ENCODE assay signal across 22 mouse cellular contexts in genomic region chr9:75883481-75884190, GRCm38 (mm10).
DNase-seq lines count a peak whose midpoint lies in the region; ATAC-seq and TF ChIP-seq lines count a peak whose summit lies in the region.
"Had no signal": no experiment of that assay in that cellular context is flagged by ENCODE, and none has a peak within 500 bp of the region (broad histone marks: within the 10 kb centered on the region; RNA-seq: fewer than 3 reads in every experiment).

No protein-coding gene starts in this region.

- no peak for TF ChIP-seq CTCF in hindbrain, postnatal 0 days (IDR thresholded peaks at IDR 0.05; ENCODE audit: low read depth)

- no peak overlapping the region for H3K4me3 ChIP-seq in hindbrain, postnatal 0 days (ENCODE audit: low read length)
- no peak overlapping the region for H3K4me3 ChIP-seq in hindbrain, embryonic 12.5 days
- H3K4me3 ChIP-seq: embryonic facial prominence, embryonic 12.5 days; forebrain, embryonic 12.5 days; heart, adult 2 months; heart, embryonic 15.5 days had no signal

- 89% methylated on average over 4 of the region's 4 CpGs for WGBS in hindbrain, postnatal 0 days
- 90% methylated on average over 4 of the region's 4 CpGs for WGBS in hindbrain, embryonic 12.5 days

- ATAC-seq in hindbrain, postnatal 0 days, result peak; percentile 38; the same call in 1 of the 2 replicates
- ATAC-seq in hindbrain, embryonic 12.5 days (ENCODE audit: low FRiP score), result no peak
- no peak for ATAC-seq in inflammation-experienced regulatory T-cells, adult 6 months
- ATAC-seq: CD4-positive, CD25-positive, alpha-beta regulatory T cell, adult 4 months; forebrain, embryonic 16.5 days had no signal

- no peaks in the 10 kb centered on the region for H3K9me3 ChIP-seq in hindbrain, postnatal 0 days (ENCODE audit: low read length)
- H3K9me3 ChIP-seq in hindbrain, embryonic 12.5 days (replicated peaks), result no peaks in the 10 kb centered on the region
- H3K9me3 ChIP-seq: embryonic facial prominence, embryonic 12.5 days; forebrain, embryonic 12.5 days; G1E; heart, embryonic 15.5 days had no signal

- no peak overlapping the region for H3K27ac ChIP-seq in hindbrain, postnatal 0 days
- H3K27ac ChIP-seq in hindbrain, embryonic 12.5 days, result no peak overlapping the region
- H3K27ac ChIP-seq: embryonic facial prominence, embryonic 12.5 days; forebrain, embryonic 12.5 days; heart, adult 2 months; heart, embryonic 15.5 days; hindbrain, embryonic 14.5 days had no signal

- DNase-seq in hindbrain, postnatal 0 days (ENCODE audit: low spot score), result no peak
- DNase-seq in cerebellum, adult 18-20 months, result peak; percentile 21 to 29
- peak; percentile 52 for DNase-seq in cerebellum, adult 9-11 months
- peak; percentile 44 to 47 for DNase-seq in cerebellum, postnatal 36 days
- DNase-seq in adipocyte (ENCODE audit: low spot score), result no peak
- no peak for DNase-seq in layer of hippocampus, postnatal 25 days (ENCODE audit: extremely low spot score in 1 of 2, low spot score in 1 of 2)
- DNase-seq: adrenal gland, postnatal 10 days; B cell, adult 2 months; gastrocnemius, postnatal 10 days; heart, adult 2 months; heart, postnatal 14 days; kidney, adult 11 months had no signal

- no peak overlapping the region for H3K4me2 ChIP-seq in hindbrain, postnatal 0 days (ENCODE audit: low read depth, low read length)
- no peak overlapping the region for H3K4me2 ChIP-seq in hindbrain, embryonic 12.5 days (replicated peaks)
- H3K4me2 ChIP-seq: embryonic facial prominence, embryonic 12.5 days; forebrain, embryonic 12.5 days; heart, embryonic 11.5 days; heart, embryonic 15.5 days; hindbrain, embryonic 14.5 days had no signal

- no peaks in the 10 kb centered on the region for H3K36me3 ChIP-seq in hindbrain, postnatal 0 days (ENCODE audit: insufficient read depth, low read length)
- no peaks in the 10 kb centered on the region for H3K36me3 ChIP-seq in hindbrain, embryonic 12.5 days
- H3K36me3 ChIP-seq: embryonic facial prominence, embryonic 12.5 days; forebrain, embryonic 12.5 days; G1E; heart, embryonic 15.5 days had no signal

- H3K4me1 ChIP-seq in hindbrain, postnatal 0 days (ENCODE audit: insufficient read depth, low read length), result no peaks in the 10 kb centered on the region
- no peaks in the 10 kb centered on the region for H3K4me1 ChIP-seq in hindbrain, embryonic 12.5 days
- H3K4me1 ChIP-seq: embryonic facial prominence, embryonic 12.5 days; forebrain, embryonic 12.5 days; heart, embryonic 15.5 days had no signal

- H3K9ac ChIP-seq in hindbrain, postnatal 0 days (replicated peaks; ENCODE audit: low read length), result no peak overlapping the region
- no peak overlapping the region for H3K9ac ChIP-seq in hindbrain, embryonic 12.5 days
- H3K9ac ChIP-seq: embryonic facial prominence, embryonic 12.5 days; forebrain, embryonic 12.5 days; heart, embryonic 15.5 days; hindbrain, embryonic 14.5 days had no signal

- H3K27me3 ChIP-seq in hindbrain, postnatal 0 days (ENCODE audit: insufficient read depth, low read length), result no peaks in the 10 kb centered on the region
- H3K27me3 ChIP-seq in hindbrain, embryonic 12.5 days, result no peaks in the 10 kb centered on the region
- H3K27me3 ChIP-seq: embryonic facial prominence, embryonic 12.5 days; forebrain, embryonic 12.5 days; heart, embryonic 15.5 days had no signal

Comparison
In these comparisons a context has a peak if more than half of its experiments do, and no peak if none do; other contexts are left out.
1. DNase-seq: peak in cerebellum, adult 18-20 months (2 of 2), cerebellum, adult 9-11 months (single experiment) and cerebellum, postnatal 36 days (2 of 2); none in hindbrain, postnatal 0 days (single experiment), adipocyte (single experiment) and layer of hippocampus, postnatal 25 days (0 of 2).